Mouse (Mus musculus) embryonic facial prominence, embryonic 11.5 days (tissue): ENCODE measurements around the gene Nell2. TPM values are rescaled to one million over a fixed set of nuclear protein-coding genes. Genes with fewer than 3 reads are reported as not detected.

Experiments used
- ATAC-seq: fragments of 200-750 bp; cut with Nextera tagmentation; replicated peaks from 2 replicates; pipeline ENCODE4 v1.8.0; 2017; ENCODE audit warnings: low read depth; ENCODE audit not compliant: insufficient number of reproducible peaks, low FRiP score, low TSS enrichment
- DNase-seq: peaks from one replicate; pipeline ENCODE4 v3.0.0-alpha.2; 2015; ENCODE audit warnings: low spot score
- H3K27ac ChIP-seq: fragments of 300-500 bp; sonication (generic); replicated peaks from 2 replicates; pipeline ENCODE4 v1.5.1; 2014; ENCODE audit warnings: mild to moderate bottlenecking, low read depth, low read length, control low read depth
- H3K27me3 ChIP-seq: fragments of 300-500 bp; sonication (generic); 2 replicates; pipeline ENCODE4 v1.6.1; 2014; ENCODE audit warnings: mild to moderate bottlenecking, low read length, moderate library complexity, mixed read lengths; ENCODE audit not compliant: control insufficient read depth, insufficient read depth
- H3K36me3 ChIP-seq: fragments of 300-500 bp; sonication (generic); replicated peaks from 2 replicates; pipeline ENCODE4 v1.6.1; 2014; ENCODE audit warnings: low read depth, mild to moderate bottlenecking, low read length, moderate library complexity, mixed read lengths; ENCODE audit not compliant: control insufficient read depth, insufficient read depth
- H3K4me1 ChIP-seq: fragments of 300-500 bp; sonication (generic); 2 replicates; pipeline ENCODE4 v1.6.1; 2014; ENCODE audit warnings: low read length, mixed read lengths; ENCODE audit not compliant: control insufficient read depth, insufficient read depth
- H3K4me2 ChIP-seq: fragments of 300-500 bp; sonication (generic); 2 replicates; pipeline ENCODE4 v1.6.1; 2014; ENCODE audit warnings: low read depth, mild to moderate bottlenecking, control low read depth, low read length, moderate library complexity
- H3K4me3 ChIP-seq: fragments of 300-500 bp; sonication (generic); 2 replicates; pipeline ENCODE4 v1.5.1; 2014; ENCODE audit warnings: low read depth, low read length, control low read depth
- H3K9ac ChIP-seq: fragments of 300-500 bp; sonication (generic); replicated peaks from 2 replicates; pipeline ENCODE4 v1.6.1; 2014; ENCODE audit warnings: mild to moderate bottlenecking, control low read depth, low read length
- H3K9me3 ChIP-seq: fragments of 300-500 bp; sonication (generic); replicated peaks from 2 replicates; pipeline ENCODE4 v1.6.1; 2016; ENCODE audit warnings: mild to moderate bottlenecking, low read length, inconsistent platforms, mixed read lengths; ENCODE audit not compliant: control insufficient read depth
- WGBS: fragments of 180-500 bp; shearing (Covaris S2); extraction: QIAGEN DNeasy Blood & Tissue Kit; methylation state at CpG from one replicate; pipeline ENCODE4 v1.1.7; 2014; 5-methylcytosine and 5-hydroxymethylcytosine counted together
- polyA plus RNA-seq: library from polyadenylated mRNA; unstranded; fragments of >200 nt; fragmentation: Nextera tagmentation; extraction: Ambion mirVana; gene quantifications from 2 replicates; pipeline ENCODE4 v1.2.1, GENCODE M21; 2014

Nell2 gene
- polyA plus RNA-seq, 1 experiment from 2014 or later, result 24.5 TPM

DNA sequence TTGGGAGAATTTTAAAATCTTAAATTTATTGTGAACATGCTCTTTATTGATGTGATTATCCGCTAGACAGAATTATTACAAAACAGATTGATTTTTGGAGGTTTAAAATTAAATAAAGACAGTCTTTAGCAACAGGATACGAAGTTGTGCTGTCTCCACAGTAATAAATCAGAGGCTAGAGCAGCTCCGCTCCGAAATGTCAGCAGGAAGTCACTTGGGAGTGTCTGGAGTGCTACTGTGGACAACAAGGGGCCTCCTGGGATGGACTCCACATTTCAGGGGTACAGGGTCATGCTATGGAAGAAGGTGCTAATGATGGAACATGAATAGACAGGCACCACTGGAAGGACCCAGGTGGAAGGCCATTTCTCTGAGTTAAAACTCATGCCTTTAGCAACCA, 211.7 kb downstream of the Nell2 start:
- Histone ChIP-seq H3K9ac (no peak overlapping the region), H3K27ac (no peak overlapping the region), H3K4me3 (no peak overlapping the region), H3K36me3 (no peaks in the 10 kb centered on the region), H3K4me1 (no peaks in the 10 kb centered on the region), H3K9me3 (no peaks in the 10 kb centered on the region), H3K4me2 (no peak overlapping the region), H3K27me3 (no peaks in the 10 kb centered on the region)
- no peak for DNase-seq
- ATAC-seq, result no peak
- WGBS, result 78% methylated on average over 4 of the region's 4 CpGs

DNA sequence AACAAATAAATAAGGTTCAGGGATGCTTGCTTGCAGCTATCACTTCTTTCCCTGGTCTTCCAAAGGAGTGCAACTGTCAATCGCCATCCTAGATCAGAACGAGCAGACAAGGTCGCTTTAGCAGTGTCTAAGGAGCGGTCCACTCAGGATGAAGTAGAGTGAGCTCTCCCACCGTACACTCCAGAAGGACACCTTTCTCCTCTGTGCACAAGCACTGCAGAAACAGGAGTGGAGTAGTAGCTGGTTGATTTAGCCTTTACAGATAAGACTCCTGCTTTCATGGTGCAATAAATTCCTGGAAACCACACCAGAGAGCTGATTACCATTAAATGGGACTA, 213.6 kb downstream of the Nell2 start:
- 91% methylated on average over 5 of the region's 5 CpGs for WGBS
- H3K36me3 ChIP-seq, result no peaks in the 10 kb centered on the region
- ATAC-seq (no peak), DNase-seq (no peak)
- H3K9me3 ChIP-seq, result no peaks in the 10 kb centered on the region
- H3K27me3 ChIP-seq, result no peaks in the 10 kb centered on the region
- no peak overlapping the region for H3K4me3 ChIP-seq
- no peak overlapping the region for H3K4me2 ChIP-seq
- no peaks in the 10 kb centered on the region for H3K4me1 ChIP-seq
- H3K27ac ChIP-seq, result no peak overlapping the region
- H3K9ac ChIP-seq, result no peak overlapping the region

DNA sequence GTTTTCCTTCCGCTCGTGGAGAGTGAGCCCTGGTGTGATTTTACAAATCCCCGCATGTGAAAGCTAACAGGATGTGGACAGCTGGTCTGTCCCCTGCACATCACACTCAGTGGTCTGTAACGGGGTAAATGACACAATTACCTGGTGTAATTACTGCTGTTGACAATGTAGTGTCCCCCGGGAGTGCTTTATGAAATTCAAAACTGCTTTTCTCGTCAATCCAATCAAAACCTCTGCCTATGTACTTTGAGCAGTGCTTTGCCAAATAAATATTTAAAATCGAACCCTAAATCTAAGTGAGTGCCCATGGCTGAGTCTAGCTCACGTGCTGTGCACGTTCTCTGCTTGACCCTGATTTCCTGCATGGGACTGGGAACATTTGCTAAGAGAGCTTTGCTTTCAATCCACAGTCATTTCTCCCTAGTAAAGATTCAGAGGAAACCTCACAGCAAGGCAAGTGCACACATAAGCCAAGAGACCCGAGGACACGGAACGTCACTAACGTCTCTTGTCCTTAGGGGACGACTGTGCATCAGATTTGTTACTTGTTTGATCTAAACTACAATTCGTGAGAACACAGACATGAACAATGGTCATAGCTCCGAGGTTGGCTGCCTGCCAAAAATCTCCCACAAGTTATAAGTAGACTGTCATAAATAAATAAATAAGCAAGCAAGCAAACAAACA, 214.1 kb downstream of the Nell2 start:
- DNase-seq, result peak; percentile 5
- H3K36me3 ChIP-seq, result no peaks in the 10 kb centered on the region
- no peak for ATAC-seq
- no peak overlapping the region for H3K4me3 ChIP-seq
- 51% methylated on average over 16 of the region's 16 CpGs for WGBS
- H3K27ac ChIP-seq, result no peak overlapping the region
- H3K4me2 ChIP-seq, result no peak overlapping the region
- no peaks in the 10 kb centered on the region for H3K9me3 ChIP-seq
- no peak overlapping the region for H3K9ac ChIP-seq
- H3K4me1 ChIP-seq, result no peaks in the 10 kb centered on the region
- H3K27me3 ChIP-seq, result no peaks in the 10 kb centered on the region

DNA sequence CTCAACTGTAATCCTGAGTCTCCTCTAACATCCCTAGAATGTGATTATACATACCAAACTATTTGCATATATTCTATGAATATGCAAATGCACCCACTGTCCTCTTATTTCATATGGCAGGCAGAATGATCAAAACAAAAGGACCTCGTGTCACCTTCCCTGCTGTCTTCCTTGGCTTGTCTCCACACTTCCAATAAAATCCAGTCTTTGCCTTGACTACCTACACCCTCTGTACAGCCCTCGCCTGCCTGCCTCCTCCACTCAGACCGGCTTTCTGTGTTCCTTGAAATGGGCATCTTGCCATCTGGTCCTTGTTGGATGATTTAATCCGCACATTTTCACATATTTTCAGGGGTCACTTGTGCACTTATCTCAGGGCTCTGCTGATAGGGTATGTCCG, 215.1 kb downstream of the Nell2 start:
- Histone ChIP-seq H3K4me3 (no peak overlapping the region), H3K27me3 (no peaks in the 10 kb centered on the region), H3K36me3 (no peaks in the 10 kb centered on the region), H3K27ac (no peak overlapping the region), H3K4me2 (no peak overlapping the region), H3K9me3 (no peaks in the 10 kb centered on the region), H3K9ac (no peak overlapping the region), H3K4me1 (no peaks in the 10 kb centered on the region)
- 76% methylated on average over 5 of the region's 5 CpGs for WGBS
- ATAC-seq (no peak), DNase-seq (no peak)

DNA sequence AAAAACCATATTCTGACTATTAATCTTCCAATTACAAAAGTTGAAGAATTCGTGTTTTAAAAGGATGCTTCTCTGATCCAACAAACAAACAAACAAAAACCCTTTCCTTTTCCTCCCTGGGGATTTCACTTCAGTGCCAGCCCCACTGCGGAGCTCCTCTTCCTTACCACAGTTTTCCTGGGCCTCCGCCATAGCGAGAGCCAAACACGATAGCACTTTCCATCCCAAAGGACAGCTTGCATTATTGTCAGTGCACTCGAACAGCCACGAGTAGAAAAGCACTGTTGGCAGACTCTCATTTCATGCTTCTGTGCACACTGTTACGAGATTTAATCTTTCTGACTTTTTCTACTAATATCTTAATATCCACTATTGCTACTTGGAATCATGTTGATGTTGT, 224.3 kb downstream of the Nell2 start:
- no peak for DNase-seq
- 85% methylated on average over 8 of the region's 8 CpGs for WGBS
- H3K4me3 ChIP-seq, result no peak overlapping the region
- H3K9me3 ChIP-seq, result no peaks in the 10 kb centered on the region
- no peaks in the 10 kb centered on the region for H3K27me3 ChIP-seq
- no peaks in the 10 kb centered on the region for H3K36me3 ChIP-seq
- no peak overlapping the region for H3K4me2 ChIP-seq
- no peak for ATAC-seq
- H3K27ac ChIP-seq, result no peak overlapping the region
- no peak overlapping the region for H3K9ac ChIP-seq
- H3K4me1 ChIP-seq, result no peaks in the 10 kb centered on the region

DNA sequence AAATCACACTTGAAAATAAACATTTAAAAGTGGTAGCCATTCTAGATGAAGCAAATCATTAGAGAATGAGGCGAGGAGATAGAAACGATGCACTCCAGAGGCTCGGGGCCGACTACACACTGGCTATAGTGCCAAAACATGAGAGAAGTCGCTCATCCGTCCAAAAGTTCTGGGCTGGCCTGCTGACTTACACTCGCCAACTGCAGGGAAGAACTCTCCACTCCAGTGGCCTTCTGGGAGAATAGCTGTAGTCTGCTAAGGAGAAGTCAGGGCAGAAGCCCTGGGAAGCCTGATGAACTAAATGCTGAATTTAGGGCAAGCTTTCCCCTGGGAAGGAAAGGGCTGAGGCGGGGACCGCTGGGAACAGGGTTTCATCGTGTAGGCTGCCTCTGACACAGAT, 231.8 kb downstream of the Nell2 start:
- no peaks in the 10 kb centered on the region for H3K27me3 ChIP-seq
- H3K36me3 ChIP-seq, result no peaks in the 10 kb centered on the region
- H3K9me3 ChIP-seq, result no peaks in the 10 kb centered on the region
- H3K9ac ChIP-seq, result no peak overlapping the region
- no peak for DNase-seq
- no peak overlapping the region for H3K4me3 ChIP-seq
- ATAC-seq, result no peak
- no peaks in the 10 kb centered on the region for H3K4me1 ChIP-seq
- no peak overlapping the region for H3K27ac ChIP-seq
- 88% methylated on average over 10 of the region's 10 CpGs for WGBS
- no peak overlapping the region for H3K4me2 ChIP-seq

DNA sequence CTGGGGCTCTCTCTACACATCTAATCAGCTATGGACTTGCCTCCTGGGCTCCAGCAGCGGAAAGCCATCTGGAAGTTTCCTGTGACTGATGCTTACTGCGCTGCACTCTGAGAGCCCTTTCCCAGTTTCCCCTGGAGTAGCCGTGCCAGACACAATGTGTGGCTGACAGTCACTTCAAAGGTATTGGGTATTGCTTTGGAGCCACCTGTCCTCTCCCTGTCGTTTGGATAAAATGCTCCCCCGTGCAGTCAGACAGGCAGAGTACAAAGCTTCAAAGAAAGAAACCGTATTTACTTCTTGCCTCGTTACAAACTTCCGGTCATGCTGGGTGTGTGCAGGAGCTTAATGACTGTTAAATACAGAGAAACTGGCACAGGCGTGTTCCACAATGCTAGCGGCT, 239.3 kb downstream of the Nell2 start:
- H3K4me3 ChIP-seq, result no peak overlapping the region
- no peaks in the 10 kb centered on the region for H3K9me3 ChIP-seq
- H3K27ac ChIP-seq, result no peak overlapping the region
- ATAC-seq (no peak), DNase-seq (no peak)
- 57% methylated on average over 10 of the region's 10 CpGs for WGBS
- no peaks in the 10 kb centered on the region for H3K36me3 ChIP-seq
- H3K9ac ChIP-seq, result no peak overlapping the region
- no peaks in the 10 kb centered on the region for H3K27me3 ChIP-seq
- no peak overlapping the region for H3K4me2 ChIP-seq
- no peaks in the 10 kb centered on the region for H3K4me1 ChIP-seq

DNA sequence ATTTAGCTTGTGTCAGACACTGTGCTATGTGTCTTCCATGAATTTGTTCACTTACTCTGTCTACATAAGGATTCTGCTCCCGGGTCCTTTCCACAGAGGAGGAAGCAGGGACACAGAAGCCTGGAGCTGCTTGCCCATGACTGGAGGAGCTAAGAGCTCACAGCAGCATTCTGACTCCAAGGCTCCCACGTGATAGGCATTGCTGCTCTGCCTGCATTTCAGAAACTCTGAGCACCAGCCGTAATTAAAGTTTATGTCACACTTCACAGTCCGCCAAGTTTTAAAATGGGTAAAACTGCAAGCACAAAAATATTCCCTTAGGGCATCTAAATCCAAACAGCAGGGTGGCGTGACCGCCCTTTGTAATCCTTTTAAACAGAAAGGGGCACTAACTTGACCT, 243.2 kb downstream of the Nell2 start:
- Histone ChIP-seq H3K36me3 (no peaks in the 10 kb centered on the region), H3K27me3 (no peaks in the 10 kb centered on the region), H3K27ac (no peak overlapping the region), H3K9me3 (no peaks in the 10 kb centered on the region), H3K4me2 (no peak overlapping the region), H3K9ac (no peak overlapping the region), H3K4me3 (no peak overlapping the region), H3K4me1 (no peaks in the 10 kb centered on the region)
- DNase-seq (peak; percentile 27), ATAC-seq (no peak)
- 23% methylated on average over 6 of the region's 6 CpGs for WGBS
